Mouse (Mus musculus) thymus, postnatal 36 days (tissue): ENCODE results near the gene Dnah11.
A peak's percentile ranks its signal among the peaks of the same experiment; 100 is the strongest.

ENCODE experiments used
- DNase-seq, 2 experiments: peaks; one replicate each; pipeline ENCODE4 v3.0.0; 2022; ENCODE audit warnings: mixed read lengths in 2 of 2

The Dnah11 gene

DNA sequence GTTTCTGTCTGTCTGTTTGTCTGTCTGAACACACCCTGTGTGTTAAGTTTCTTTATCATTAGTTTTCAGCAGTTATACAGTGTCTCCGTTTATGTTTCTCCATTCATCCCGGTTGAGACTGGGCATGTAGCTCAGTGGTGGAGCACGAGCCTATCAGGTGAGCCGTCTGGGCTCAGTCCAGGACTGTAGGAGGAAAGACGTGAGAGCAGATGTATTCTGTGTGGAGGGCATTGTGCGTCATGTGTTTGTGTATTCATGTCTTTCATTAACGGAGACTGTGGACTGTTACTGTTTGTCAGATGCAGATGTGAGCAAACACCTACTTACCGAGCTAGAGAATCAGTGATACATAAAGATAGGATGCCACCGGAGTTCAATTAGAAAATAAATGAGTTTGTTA lies 341.8 kb downstream of the Dnah11 start:
- DNase-seq, result no peak

- DNase-seq, result peak; percentile 51 to 54
Measured at GRCm38 (mm10) chr12:117853316-117853715, 345.5 kb downstream of the Dnah11 start.

- no peak for DNase-seq
Measured at GRCm38 (mm10) chr12:117850472-117850871, 348.4 kb downstream of the Dnah11 start.

- no peak for DNase-seq
Measured at GRCm38 (mm10) chr12:117848621-117849020, 350.2 kb downstream of the Dnah11 start.

DNA sequence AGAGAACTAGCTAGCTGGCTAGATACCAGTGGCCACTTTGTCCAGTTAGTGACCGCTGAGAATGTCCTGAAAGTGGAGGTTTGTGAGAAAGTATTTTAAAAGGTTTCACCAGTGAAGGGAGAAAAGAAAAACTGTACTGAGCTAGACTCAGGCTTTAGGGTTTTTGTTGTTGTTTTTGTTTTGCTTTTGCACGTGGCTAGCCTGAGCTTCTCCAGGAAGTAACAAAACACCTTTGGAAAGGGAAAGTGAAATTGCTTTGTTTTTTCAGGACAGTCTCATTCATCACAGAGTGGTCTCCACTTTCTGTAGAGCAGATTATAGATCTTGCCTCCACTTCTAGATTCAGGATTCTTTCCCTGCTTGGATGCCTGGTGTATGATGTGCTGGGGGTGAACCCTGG lies 353.9 kb downstream of the Dnah11 start:
- DNase-seq, result no peak

GRCm38 (mm10) chr12:117844075-117844408 lies 354.8 kb downstream of the Dnah11 start:
- DNase-seq, result no peak

- DNase-seq, result peak; percentile 71 to 74
Measured at GRCm38 (mm10) chr12:117843302-117844074, 355.4 kb downstream of the Dnah11 start.

DNA sequence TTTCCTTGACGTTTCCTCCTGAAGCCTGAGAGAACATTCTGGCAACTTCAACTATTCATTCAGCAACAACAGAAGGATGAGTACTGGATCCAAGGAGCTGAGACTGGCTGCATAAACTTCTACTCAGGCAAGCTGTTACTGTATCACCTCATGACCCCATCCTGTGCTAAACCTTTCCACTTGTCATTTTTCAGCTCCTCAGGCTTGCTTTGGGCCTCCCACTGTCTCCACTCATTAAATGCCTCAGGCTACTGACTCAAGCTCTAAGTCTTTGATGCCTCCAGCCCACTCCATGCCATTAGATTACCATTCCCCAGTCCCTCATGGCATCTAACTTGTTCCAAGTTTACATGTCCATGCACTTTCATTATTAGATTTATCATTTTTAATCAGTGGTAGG lies 356.2 kb downstream of the Dnah11 start:
- DNase-seq, result no peak

GRCm38 (mm10) chr12:117840705-117841104 lies 358.1 kb downstream of the Dnah11 start:
- no peak for DNase-seq

DNA sequence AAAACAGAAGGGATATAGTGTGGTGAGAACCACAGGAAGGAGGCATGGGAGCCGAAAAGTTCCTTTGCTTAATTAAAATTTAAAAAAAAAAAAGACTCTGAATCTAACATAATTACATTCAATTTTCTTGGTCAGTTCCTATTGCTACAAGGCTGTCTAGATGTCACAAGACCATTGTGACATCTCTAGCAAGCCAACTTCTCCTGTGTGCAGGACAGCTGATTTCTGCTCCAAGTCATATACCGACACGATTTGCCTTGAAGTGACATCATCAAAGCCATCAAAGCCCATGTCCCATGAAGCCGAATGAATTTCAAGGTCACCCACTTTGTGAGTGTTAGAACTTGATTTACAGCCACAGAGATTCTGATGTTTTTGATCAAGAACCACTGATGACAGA lies 361.5 kb downstream of the Dnah11 start:
- DNase-seq, result no peak

- no peak for DNase-seq
Measured at GRCm38 (mm10) chr12:117835371-117835770, 363.5 kb downstream of the Dnah11 start.

DNA sequence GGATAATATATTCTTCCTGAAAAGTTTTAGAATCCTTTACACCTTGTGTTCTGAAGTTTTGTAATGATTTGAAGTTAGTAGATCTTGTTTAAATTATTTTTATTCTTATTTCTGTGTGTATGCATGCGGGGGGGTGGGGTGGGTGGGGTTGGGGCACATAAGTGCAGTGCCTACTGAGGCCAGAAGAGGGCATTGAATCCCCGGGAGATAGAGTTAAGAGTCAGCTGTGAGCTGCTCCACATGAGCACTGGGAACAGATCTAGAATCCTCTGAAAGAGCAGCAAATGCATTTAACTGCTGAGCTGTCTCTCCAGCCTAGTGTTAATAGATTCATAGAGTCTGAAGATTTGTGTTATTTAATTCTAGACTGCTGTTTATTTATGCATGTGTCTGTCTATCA lies 364.2 kb downstream of the Dnah11 start:
- DNase-seq, result no peak

- no peak for DNase-seq
Measured at GRCm38 (mm10) chr12:117832190-117832589, 366.7 kb downstream of the Dnah11 start.

DNA sequence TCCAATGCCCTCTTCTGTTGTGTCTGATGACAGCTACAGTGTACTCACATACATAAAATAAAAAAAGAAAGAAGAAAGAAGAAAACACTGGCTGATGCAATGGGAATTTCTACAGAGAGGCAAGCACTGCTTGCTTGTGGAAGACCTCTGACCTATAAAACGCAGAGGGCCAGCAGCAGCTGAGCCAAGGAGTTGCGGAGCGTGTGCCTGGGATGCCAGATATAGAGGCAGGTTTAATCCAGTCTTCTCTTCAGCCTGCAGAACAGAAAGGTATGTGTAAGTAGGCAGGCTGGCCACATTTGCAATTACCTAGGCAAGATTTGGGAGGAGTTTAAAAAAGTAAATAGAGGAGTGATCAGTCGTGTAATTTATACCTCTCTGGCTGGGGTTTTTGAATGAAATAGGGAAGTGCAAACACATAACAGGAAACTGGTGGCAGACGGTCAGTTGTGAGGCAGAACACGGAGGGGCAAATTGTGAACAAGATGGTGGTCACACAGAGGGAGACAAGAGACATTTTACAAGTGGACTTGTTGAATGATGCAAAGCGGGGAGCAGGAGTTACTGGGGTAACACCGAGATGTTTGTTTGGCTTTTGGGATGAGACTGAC lies 367.4 kb downstream of the Dnah11 start:
- DNase-seq, result no peak

- DNase-seq, result no peak
Measured at GRCm38 (mm10) chr12:117828350-117828749, 370.5 kb downstream of the Dnah11 start.
